Mouse (Mus musculus) G1E (cell line): Measurements from ENCODE around the gene Mtus2. TPM values are rescaled to one million over a fixed set of nuclear protein-coding genes. Genes with fewer than 3 reads are reported as not detected.

ENCODE experiments used
- ATAC-seq: 2 replicates; pipeline ENCODE4 v1.8.0; 2016; ENCODE audit warnings: mild to moderate bottlenecking; ENCODE audit not compliant: insufficient number of reproducible peaks, poor library complexity, low FRiP score, severe bottlenecking; ENCODE audit errors: extremely low read depth
- DNase-seq: peaks from one replicate; pipeline ENCODE4 v3.0.0; 2012; ENCODE audit warnings: low spot score
- H3K27me3 ChIP-seq: 2 replicates; pipeline ENCODE4 v1.6.1; 2012; ENCODE audit warnings: mild to moderate bottlenecking, low read length, inconsistent platforms; ENCODE audit not compliant: insufficient read depth
- H3K36me3 ChIP-seq: replicated peaks from 2 replicates; pipeline ENCODE3; 2012; ENCODE audit warnings: mild to moderate bottlenecking, inconsistent platforms
- H3K4me1 ChIP-seq: 2 replicates; pipeline ENCODE4 v1.6.1; 2012; ENCODE audit warnings: low read depth, low read length, inconsistent platforms, mixed read lengths; ENCODE audit not compliant: insufficient read depth
- H3K4me3 ChIP-seq: 2 replicates; pipeline ENCODE4 v1.5.1; 2012; ENCODE audit warnings: low read depth, mild to moderate bottlenecking, inconsistent platforms, low read length, moderate library complexity, mixed read lengths
- H3K9me3 ChIP-seq: replicated peaks from 2 replicates; pipeline ENCODE4 v1.6.1; 2012; ENCODE audit warnings: inconsistent platforms
- CTCF ChIP-seq: IDR thresholded peaks from 2 replicates; pipeline ENCODE4 v1.5.1; 2012; ENCODE audit warnings: low read depth, low read length, inconsistent platforms, mixed read lengths
- GATA1 ChIP-seq: IDR thresholded peaks from 2 replicates; pipeline ENCODE4 v1.6.1; 2012; ENCODE audit warnings: borderline replicate concordance, low read length, inconsistent platforms, mixed read lengths
- GATA2 ChIP-seq: IDR thresholded peaks from 2 replicates; pipeline ENCODE4 v1.6.1; 2012; ENCODE audit warnings: low read depth, low read length, inconsistent platforms, borderline replicate concordance
- POLR2AphosphoS5 ChIP-seq: IDR thresholded peaks from 2 replicates; pipeline ENCODE4 v1.6.1; 2012; ENCODE audit warnings: low read depth, low read length, inconsistent platforms; ENCODE audit not compliant: insufficient replicate concordance
- TAL1 ChIP-seq: conservative IDR thresholded peaks from 2 replicates; pipeline ENCODE4 v1.6.1; 2012; ENCODE audit warnings: low read depth, low read length, inconsistent platforms, mixed read lengths
- polyA plus RNA-seq: library from polyadenylated mRNA; stranded (reverse); fragments of >175 nt; gene quantifications from 2 replicates; pipeline ENCODE4 v1.2.3, GENCODE M21; 2012
- total RNA-seq, 2 experiments: library from RNA; stranded (forward) in 1 of 2; stranded (reverse) in 1 of 2; fragments of 200-1000 nt in 1 of 2; fragments of >200 nt in 1 of 2; fragmentation: Nextera tagmentation in 1 of 2; gene quantifications; 2 replicates each; pipeline ENCODE4 v1.2.3; 2014 to 2017

Mtus2 gene
- total and polyA plus RNA-seq, 3 experiments = 1.1 TPM; not detected in 2

DNA sequence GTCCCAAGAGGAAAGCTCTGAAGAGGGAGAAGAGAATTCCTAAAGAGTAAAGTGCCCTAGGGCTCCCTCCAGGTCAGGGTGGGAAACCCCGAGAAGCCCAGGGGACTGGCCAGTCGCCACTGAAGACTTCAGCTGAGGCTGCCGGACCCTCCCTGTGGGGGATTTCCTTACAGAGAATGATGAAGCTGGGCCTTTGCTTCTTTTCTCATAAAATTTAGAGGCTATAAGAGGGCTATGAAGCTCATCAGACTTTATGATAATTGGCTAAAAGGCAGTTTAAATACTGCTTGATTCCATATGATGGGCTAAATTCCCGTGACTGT is 224.1 kb downstream of the Mtus2 start:
- ATAC-seq (no peak), DNase-seq (no peak)
- no peak overlapping the region for H3K4me3 ChIP-seq
- no peaks in the 10 kb centered on the region for H3K36me3 ChIP-seq
- H3K4me1 ChIP-seq = no peaks in the 10 kb centered on the region
- peaks cover 68% of the 10 kb centered on the region for H3K9me3 ChIP-seq
- TF ChIP-seq POLR2AphosphoS5 (no peak), GATA1 (no peak), TAL1 (no peak), CTCF (no peak), GATA2 (no peak)
- H3K27me3 ChIP-seq = no peaks in the 10 kb centered on the region

DNA sequence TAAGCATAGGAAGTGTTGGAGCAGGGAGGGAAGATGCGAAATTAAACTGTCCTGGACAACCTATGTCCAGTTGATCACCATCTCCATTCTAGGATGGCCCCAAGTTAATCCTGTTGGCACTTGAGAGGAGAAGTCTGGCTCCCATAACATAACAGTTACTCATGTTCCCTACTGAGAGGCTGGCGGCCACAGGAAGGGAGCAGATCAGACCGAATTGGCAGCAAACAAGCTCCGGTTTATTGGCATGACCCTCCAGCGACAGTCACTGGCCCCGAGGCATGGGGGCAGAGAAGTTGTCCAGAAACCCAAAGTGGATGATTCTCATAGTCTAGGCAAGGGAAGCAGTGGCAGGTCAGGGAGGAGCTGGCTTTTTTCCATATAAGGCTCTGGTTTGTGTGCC is 224.8 kb downstream of the Mtus2 start:
- ATAC-seq (no peak), DNase-seq (no peak)
- no peak overlapping the region for H3K4me3 ChIP-seq
- TF ChIP-seq CTCF = no peak
- no peak for TF ChIP-seq POLR2AphosphoS5
- TF ChIP-seq GATA1 = no peak
- no peak for TF ChIP-seq TAL1
- TF ChIP-seq GATA2 = no peak
- no peaks in the 10 kb centered on the region for H3K27me3 ChIP-seq
- no peaks in the 10 kb centered on the region for H3K36me3 ChIP-seq
- no peaks in the 10 kb centered on the region for H3K4me1 ChIP-seq
- peaks cover 67% of the 10 kb centered on the region for H3K9me3 ChIP-seq

DNA sequence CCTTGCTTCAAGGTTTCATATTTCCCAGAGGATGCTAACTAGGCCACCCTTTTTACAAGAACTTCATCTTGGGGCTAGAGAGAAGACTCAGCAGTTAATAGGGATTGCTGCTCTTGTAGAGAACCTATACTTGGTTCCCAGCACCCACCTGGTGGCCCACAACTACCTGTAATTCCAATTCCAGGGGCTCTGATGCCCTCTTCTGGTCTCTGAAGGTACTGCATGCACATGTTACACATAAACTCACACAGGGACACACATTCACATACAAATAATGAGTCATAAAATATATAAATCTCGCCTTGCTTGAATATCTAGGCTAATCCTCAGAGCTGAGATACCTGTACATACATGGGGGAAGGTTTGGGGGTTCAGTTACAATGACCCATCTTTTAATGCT is 228.8 kb downstream of the Mtus2 start:
- H3K9me3 ChIP-seq = peaks cover 46% of the 10 kb centered on the region
- no peak overlapping the region for H3K4me3 ChIP-seq
- ATAC-seq = no peak
- no peaks in the 10 kb centered on the region for H3K36me3 ChIP-seq
- TF ChIP-seq TAL1 (no peak), CTCF (no peak)
- no peaks in the 10 kb centered on the region for H3K4me1 ChIP-seq
- DNase-seq = no peak
- H3K27me3 ChIP-seq = no peaks in the 10 kb centered on the region

DNA sequence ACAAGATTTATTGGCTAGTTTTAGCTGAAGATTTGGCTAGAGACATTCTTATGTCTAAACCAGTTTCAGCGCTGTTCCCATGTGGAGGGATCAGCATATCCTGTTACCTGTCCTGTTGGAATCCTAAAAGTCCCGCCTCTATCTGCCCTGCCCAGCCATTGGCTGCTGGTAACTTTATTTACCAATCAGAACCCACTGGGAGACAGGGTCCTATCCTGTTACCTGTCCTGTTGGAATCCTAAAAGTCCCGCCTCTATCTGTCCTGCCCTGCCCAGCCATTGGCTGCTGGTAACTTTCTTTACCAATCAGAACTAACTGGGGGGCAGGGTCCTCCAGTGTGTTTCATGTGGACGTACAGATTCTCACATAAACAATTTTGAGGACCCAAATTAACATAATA is 234.3 kb downstream of the Mtus2 start:
- H3K4me1 ChIP-seq = no peaks in the 10 kb centered on the region
- no peak for DNase-seq
- no peak overlapping the region for H3K4me3 ChIP-seq
- H3K36me3 ChIP-seq = no peaks in the 10 kb centered on the region
- H3K27me3 ChIP-seq = no peaks in the 10 kb centered on the region
- TF ChIP-seq CTCF = no peak
- no peak for TF ChIP-seq GATA2
- no peak for TF ChIP-seq GATA1
- TF ChIP-seq TAL1 = no peak
- TF ChIP-seq POLR2AphosphoS5 = no peak
- H3K9me3 ChIP-seq = peaks cover 26% of the 10 kb centered on the region
- ATAC-seq = no peak

DNA sequence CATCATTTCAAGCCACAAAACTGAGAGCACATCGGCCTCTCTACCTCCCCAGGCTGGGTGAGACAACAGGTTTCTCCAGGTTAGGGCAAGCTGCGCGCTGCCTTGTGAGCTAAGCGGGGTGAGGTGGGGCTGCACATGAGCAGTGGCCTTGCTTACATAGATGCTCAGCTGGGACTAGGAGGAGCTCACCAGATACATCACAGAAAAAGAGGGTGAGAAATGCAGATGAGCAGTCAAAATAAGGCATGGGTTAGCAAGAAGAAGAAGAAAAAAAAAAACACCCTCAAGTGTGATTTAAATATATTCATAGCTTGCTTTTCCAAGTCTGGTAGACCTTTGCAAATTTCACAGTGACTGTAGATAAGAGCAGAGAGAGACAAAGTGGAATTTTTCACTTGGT is 254.7 kb downstream of the Mtus2 start:
- TF ChIP-seq GATA1 (no peak), POLR2AphosphoS5 (no peak), CTCF (no peak), GATA2 (no peak), TAL1 (no peak)
- Histone ChIP-seq H3K36me3 (no peaks in the 10 kb centered on the region), H3K9me3 (peaks cover 58% of the 10 kb centered on the region), H3K27me3 (no peaks in the 10 kb centered on the region), H3K4me3 (no peak overlapping the region), H3K4me1 (no peaks in the 10 kb centered on the region)
- no peak for DNase-seq
- no peak for ATAC-seq

DNA sequence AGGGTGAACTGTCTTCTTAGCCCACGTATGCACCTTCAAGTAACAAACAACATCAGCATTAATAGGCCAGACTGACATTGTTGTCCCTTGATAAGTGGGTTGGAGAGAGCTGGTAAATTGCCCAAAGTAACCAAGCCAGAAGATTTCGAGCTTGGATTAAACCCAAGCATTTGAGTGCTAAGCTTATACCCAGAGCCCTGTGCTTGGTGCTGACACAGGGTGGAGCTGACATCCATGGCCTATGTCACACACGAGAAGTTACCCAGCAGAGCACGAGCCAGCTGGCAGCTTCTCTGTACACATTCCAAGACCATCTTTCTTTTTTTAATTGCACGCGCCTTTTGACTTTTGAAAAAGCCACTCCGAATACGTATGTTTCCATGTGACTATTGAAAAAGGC is 259.7 kb downstream of the Mtus2 start:
- no peaks in the 10 kb centered on the region for H3K27me3 ChIP-seq
- no peak overlapping the region for H3K4me3 ChIP-seq
- H3K4me1 ChIP-seq = no peaks in the 10 kb centered on the region

DNA sequence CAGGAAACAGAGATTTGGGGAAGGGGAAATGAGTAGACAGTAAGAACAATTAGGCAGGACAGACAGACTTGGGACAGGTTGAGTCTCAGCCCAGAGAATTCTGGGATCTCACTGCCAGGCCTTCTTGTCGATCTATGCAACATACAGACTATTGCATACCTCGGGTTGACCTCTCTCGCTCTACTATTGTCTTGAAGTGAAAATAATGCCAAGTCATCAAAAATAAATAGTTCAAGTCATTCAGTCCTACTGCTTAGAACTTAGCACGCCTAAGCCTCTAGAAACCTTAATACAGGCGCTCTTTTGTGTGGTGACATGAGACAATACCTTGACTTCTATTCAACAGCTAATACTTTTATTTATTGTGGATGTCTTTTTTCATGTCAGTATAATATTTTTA is 265.8 kb downstream of the Mtus2 start:
- no peaks in the 10 kb centered on the region for H3K4me1 ChIP-seq
- ATAC-seq = no peak

More for the DNA sequence above, 259.7 kb downstream of the Mtus2 start:
- H3K9me3 ChIP-seq = peaks cover 54% of the 10 kb centered on the region
- DNase-seq (no peak), ATAC-seq (no peak)
- H3K36me3 ChIP-seq = no peaks in the 10 kb centered on the region
- TF ChIP-seq POLR2AphosphoS5 = no peak

DNA sequence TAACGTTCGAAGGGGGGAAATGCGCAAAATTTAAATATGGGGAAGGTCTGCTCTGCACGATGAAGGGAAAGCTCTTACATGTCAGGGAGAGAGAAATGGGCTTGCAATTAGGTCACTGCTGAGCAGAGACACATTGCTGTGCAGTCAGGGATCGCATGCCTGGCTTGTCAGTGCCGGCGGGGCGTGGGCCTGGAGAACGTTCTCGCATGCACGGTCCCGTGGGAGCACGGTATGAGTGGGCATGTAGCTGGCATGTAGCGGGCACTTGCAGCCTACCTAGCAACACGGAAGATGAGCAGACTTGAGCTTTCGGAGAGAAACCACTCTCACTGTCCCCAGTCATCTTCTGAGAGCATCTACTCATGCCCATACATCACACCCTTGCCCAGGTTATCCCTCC is 266.9 kb downstream of the Mtus2 start:
- Histone ChIP-seq H3K36me3 (no peaks in the 10 kb centered on the region), H3K9me3 (peaks cover 30% of the 10 kb centered on the region), H3K27me3 (no peaks in the 10 kb centered on the region), H3K4me3 (no peak overlapping the region), H3K4me1 (no peaks in the 10 kb centered on the region)
- ATAC-seq = no peak
- DNase-seq = no peak
- TF ChIP-seq TAL1 (no peak), POLR2AphosphoS5 (no peak), GATA2 (no peak)

More for the DNA sequence above, 265.8 kb downstream of the Mtus2 start:
- Histone ChIP-seq H3K9me3 (peaks cover 34% of the 10 kb centered on the region), H3K36me3 (no peaks in the 10 kb centered on the region), H3K27me3 (no peaks in the 10 kb centered on the region), H3K4me3 (no peak overlapping the region)
- no peak for DNase-seq
- TF ChIP-seq GATA1 (no peak), TAL1 (no peak), POLR2AphosphoS5 (no peak)
